Mouse (Mus musculus): ENCODE measurements at regions not wholly inside any gene's neighbourhood (a gene's known extent, or its start where the extent isn't known, plus 50 kb on each side); places are given as distances from the start of the nearest gene placed in this dataset.

DNA sequence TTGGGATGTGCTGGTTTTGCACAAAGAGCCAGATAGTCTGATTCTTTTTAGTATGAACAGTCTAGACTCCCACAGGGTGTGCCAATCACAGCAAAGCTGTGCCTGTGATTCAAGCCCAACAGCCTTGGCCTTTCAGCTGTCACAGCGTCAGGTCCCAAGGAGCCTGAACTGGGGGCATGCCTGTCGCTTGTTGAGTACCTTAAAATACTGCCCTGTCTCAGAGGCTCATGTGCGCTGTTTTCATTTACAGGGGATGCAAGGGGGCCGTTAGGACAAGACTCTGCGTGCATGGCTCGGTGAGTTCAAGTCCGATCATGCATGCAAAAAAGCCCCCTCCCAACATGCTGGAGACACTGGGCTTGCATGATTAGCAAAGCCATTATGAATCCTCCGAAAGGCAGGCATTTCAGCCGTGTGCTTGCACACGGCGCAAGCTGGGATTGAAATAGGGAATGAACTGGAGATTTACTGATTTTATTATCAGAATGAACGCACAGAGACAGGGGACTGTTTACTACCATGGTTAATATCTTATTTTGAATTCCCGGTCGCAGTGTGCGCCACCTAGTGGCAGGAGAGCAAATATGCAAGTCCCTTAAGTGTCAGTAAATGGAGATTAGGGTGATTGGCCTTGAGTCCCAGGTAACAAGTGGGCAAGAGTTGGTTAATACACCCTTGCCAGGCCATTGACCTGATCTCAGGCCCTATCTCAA is 332.8 kb upstream of the Camk1g start:
- H3K9ac ChIP-seq (ENCODE audit: low read depth, low read length): no peak overlapping the region
- H3K27ac ChIP-seq (replicated peaks; ENCODE audit: low read depth, low read length): no peak overlapping the region
- no peaks in the 10 kb centered on the region for H3K36me3 ChIP-seq (ENCODE audit: control insufficient read depth, insufficient read depth, low read length)
- H3K4me3 ChIP-seq (ENCODE audit: low read depth, low read length): peak overlapping the region; percentile 5; the same call in 1 of the 2 replicates
- H3K9me3 ChIP-seq (ENCODE audit: control insufficient read depth, low read length): no peaks in the 10 kb centered on the region
- H3K4me1 ChIP-seq (ENCODE audit: control insufficient read depth, insufficient read depth, low read length): no peaks in the 10 kb centered on the region
- H3K4me2 ChIP-seq (ENCODE audit: low read depth, low read length): peak overlapping the region; percentile 46
- ATAC-seq (ENCODE audit: low read depth): no peak
- WGBS: 29% methylated on average over 15 of the region's 15 CpGs
- H3K27me3 ChIP-seq (replicated peaks; ENCODE audit: control insufficient read depth, insufficient read depth, low read length): no peaks in the 10 kb centered on the region
- peak; percentile 64 for DNase-seq (ENCODE audit: low spot score)

DNA sequence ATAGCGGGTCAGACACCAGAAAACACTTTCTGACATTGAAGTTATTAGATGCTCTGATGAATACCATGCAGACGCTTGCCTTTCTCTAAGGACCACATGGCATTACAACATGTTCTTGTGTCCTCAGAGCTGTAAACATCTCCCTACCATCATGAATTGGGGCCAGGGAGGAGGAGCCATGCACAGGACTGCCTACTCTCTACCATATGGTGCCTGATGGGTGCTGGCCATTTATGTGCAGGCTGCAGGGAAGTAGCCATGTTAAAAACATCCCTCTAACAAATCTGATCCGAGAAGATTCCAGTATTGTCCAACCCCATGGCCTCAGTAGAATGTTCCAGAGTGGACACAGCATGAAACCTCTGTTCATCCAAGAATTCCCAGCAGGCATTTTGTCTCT is 330.1 kb upstream of the Camk1g start:
- Histone ChIP-seq H3K4me1 (ENCODE audit: control insufficient read depth, insufficient read depth, low read length) (no peaks in the 10 kb centered on the region), H3K9ac (ENCODE audit: low read depth, low read length) (no peak overlapping the region), H3K4me3 (ENCODE audit: low read depth, low read length) (no peak overlapping the region), H3K9me3 (ENCODE audit: control insufficient read depth, low read length) (no peaks in the 10 kb centered on the region), H3K27ac (replicated peaks; ENCODE audit: low read depth, low read length) (no peak overlapping the region), H3K36me3 (ENCODE audit: control insufficient read depth, insufficient read depth, low read length) (no peaks in the 10 kb centered on the region), H3K4me2 (ENCODE audit: low read depth, low read length) (no peak overlapping the region), H3K27me3 (replicated peaks; ENCODE audit: control insufficient read depth, insufficient read depth, low read length) (no peaks in the 10 kb centered on the region)
- ATAC-seq (ENCODE audit: low read depth) (no peak), DNase-seq (ENCODE audit: low spot score) (no peak)
- WGBS: 76% methylated on average over 3 of the region's 3 CpGs

DNA sequence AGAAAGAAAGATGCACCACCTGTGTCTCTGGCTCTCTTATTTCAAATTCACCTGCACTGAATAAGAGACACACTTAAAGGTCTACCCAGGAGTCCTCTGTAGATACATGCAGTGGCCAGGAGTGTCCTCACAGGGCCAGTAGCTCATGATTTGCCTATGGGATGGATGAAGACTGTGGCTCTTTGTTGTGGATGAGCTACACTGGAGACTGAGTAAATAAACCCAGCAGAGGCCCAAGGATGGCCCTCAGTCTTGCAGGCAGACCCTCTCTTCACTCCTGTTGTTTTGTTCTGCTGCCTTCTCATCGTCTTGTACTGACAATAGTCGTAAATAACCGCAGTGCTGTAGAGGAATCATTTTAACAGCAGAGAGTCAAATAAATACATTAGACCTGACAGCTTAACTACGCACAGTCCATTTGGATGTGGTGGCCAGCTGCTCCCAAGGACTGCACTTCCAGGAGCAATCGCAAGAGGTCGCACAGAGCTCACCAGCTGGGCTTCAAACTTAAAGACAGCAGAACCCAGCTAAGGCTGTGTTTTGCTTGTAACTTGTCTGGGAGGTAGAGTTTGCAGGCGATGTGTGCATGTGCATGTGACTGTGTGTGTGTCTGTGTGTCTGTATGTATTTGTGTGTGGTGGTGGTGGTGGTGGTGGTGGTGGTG is 328.6 kb upstream of the Camk1g start:
- Histone ChIP-seq H3K4me2 (ENCODE audit: low read depth, low read length) (no peak overlapping the region), H3K36me3 (ENCODE audit: control insufficient read depth, insufficient read depth, low read length) (no peaks in the 10 kb centered on the region), H3K9me3 (ENCODE audit: control insufficient read depth, low read length) (0 out of 2 replicates have a peak, but pooled peaks cover 5% of the 10 kb centered on the region), H3K9ac (ENCODE audit: low read depth, low read length) (no peak overlapping the region), H3K27ac (replicated peaks; ENCODE audit: low read depth, low read length) (no peak overlapping the region), H3K4me1 (ENCODE audit: control insufficient read depth, insufficient read depth, low read length) (no peaks in the 10 kb centered on the region), H3K27me3 (replicated peaks; ENCODE audit: control insufficient read depth, insufficient read depth, low read length) (no peaks in the 10 kb centered on the region), H3K4me3 (ENCODE audit: low read depth, low read length) (no peak overlapping the region)
- ATAC-seq (ENCODE audit: low read depth) (peak; percentile 61), DNase-seq (ENCODE audit: low spot score) (peak; percentile 83)
- WGBS: 7% methylated on average over 7 of the region's 7 CpGs

DNA sequence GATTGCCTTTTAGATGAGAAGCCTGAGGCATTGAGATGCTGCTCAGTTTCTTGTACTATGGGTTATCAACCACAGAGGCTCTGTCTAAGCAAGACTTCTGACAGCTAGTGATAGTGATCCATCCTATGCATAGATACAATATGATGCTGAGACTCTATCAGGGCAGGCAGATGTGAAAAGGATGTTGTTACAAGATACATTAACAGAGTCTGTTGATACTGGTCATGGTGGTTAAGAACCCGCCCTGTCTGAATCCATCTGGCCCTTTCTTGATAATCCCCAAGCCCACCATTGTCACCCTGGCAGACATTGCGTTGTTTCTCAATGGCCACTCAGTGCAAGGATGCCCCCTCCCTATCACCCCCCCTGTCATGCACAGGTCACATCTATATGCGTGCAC is 327.8 kb upstream of the Camk1g start:
- DNase-seq (ENCODE audit: low spot score) (no peak), ATAC-seq (ENCODE audit: low read depth) (no peak)
- Histone ChIP-seq H3K4me3 (ENCODE audit: low read depth, low read length) (no peak overlapping the region), H3K4me2 (ENCODE audit: low read depth, low read length) (no peak overlapping the region), H3K4me1 (ENCODE audit: control insufficient read depth, insufficient read depth, low read length) (no peaks in the 10 kb centered on the region), H3K27ac (replicated peaks; ENCODE audit: low read depth, low read length) (no peak overlapping the region), H3K27me3 (replicated peaks; ENCODE audit: control insufficient read depth, insufficient read depth, low read length) (no peaks in the 10 kb centered on the region), H3K9ac (ENCODE audit: low read depth, low read length) (no peak overlapping the region), H3K36me3 (ENCODE audit: control insufficient read depth, insufficient read depth, low read length) (no peaks in the 10 kb centered on the region), H3K9me3 (ENCODE audit: control insufficient read depth, low read length) (0 out of 2 replicates have a peak, but pooled peaks cover 5% of the 10 kb centered on the region)
- WGBS: 89% methylated on average over 3 of the region's 3 CpGs

DNA sequence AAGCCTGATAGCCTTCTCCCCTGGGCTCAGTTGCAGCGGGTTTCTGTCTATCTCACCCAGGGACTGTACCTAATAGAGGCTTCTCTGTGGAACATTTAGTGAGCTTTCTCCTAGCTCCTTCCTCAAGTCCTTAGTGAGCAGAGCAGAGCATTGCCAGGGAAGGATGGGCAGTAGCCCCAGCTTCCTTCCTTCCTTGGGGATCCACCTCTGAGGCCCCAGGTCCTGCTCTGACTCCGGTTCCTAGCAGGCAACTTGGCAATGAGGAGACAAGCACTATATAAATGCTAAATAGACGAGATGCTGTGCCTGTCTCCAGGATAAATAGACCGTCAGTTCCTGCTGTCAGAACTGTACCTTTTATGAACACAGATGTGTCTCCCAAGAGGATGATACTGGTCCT is 326.9 kb upstream of the Camk1g start:
- ATAC-seq (ENCODE audit: low read depth) (no peak), DNase-seq (ENCODE audit: low spot score) (no peak)
- Histone ChIP-seq H3K9me3 (ENCODE audit: control insufficient read depth, low read length) (0 out of 2 replicates have a peak, but pooled peaks cover 5% of the 10 kb centered on the region), H3K9ac (ENCODE audit: low read depth, low read length) (no peak overlapping the region), H3K4me2 (ENCODE audit: low read depth, low read length) (no peak overlapping the region), H3K27ac (replicated peaks; ENCODE audit: low read depth, low read length) (no peak overlapping the region), H3K36me3 (ENCODE audit: control insufficient read depth, insufficient read depth, low read length) (no peaks in the 10 kb centered on the region), H3K4me1 (ENCODE audit: control insufficient read depth, insufficient read depth, low read length) (no peaks in the 10 kb centered on the region), H3K4me3 (ENCODE audit: low read depth, low read length) (no peak overlapping the region), H3K27me3 (replicated peaks; ENCODE audit: control insufficient read depth, insufficient read depth, low read length) (no peaks in the 10 kb centered on the region)
- 61% methylated on average over 4 of the region's 4 CpGs for WGBS

DNA sequence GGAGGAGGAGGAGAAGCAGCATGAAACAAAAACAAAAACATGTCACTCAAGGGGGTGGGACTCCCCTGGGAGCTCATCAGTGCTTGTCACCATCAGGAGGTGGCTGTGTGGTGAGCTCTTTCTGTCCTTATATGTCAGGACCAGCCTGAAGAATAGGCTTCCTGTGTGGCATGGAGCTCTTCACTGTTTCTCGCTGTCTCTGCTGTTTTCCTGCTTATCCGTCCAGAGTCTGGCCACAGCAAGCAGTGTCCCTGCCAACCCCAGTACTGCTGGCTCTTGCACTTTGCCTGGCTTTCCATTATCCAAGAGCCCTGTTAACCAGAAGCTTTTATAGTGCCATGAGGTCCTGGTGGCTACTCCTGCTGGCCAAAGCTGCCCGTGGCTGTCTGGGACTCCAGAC is 322.9 kb upstream of the Camk1g start:
- WGBS: 30% methylated on average over 3 of the region's 3 CpGs
- Histone ChIP-seq H3K36me3 (ENCODE audit: control insufficient read depth, insufficient read depth, low read length) (no peaks in the 10 kb centered on the region), H3K4me1 (ENCODE audit: control insufficient read depth, insufficient read depth, low read length) (no peaks in the 10 kb centered on the region), H3K4me3 (ENCODE audit: low read depth, low read length) (no peak overlapping the region), H3K4me2 (ENCODE audit: low read depth, low read length) (no peak overlapping the region), H3K27ac (replicated peaks; ENCODE audit: low read depth, low read length) (no peak overlapping the region), H3K9me3 (ENCODE audit: control insufficient read depth, low read length) (0 out of 2 replicates have a peak, but pooled peaks cover 5% of the 10 kb centered on the region), H3K27me3 (replicated peaks; ENCODE audit: control insufficient read depth, insufficient read depth, low read length) (no peaks in the 10 kb centered on the region), H3K9ac (ENCODE audit: low read depth, low read length) (no peak overlapping the region)
- ATAC-seq (ENCODE audit: low read depth) (no peak), DNase-seq (ENCODE audit: low spot score) (no peak)

DNA sequence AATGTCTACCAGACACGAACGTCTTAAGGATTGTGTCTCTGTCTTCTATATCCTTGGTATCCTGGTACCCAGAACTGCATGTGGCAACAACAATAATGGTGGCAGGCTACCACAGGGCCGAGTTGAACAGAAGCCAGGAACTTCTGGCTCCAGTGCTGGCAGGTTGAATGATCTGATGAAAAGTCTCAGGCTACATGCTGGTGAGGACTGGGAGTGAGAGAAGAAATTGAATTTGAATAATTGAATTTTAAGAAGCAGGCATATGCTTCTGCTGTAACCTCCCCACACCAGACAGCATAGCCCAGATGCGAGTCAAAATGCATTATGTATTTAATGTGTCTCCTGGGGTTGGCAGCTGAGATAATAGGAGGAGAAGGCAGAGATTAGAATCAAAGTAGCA is 319.5 kb upstream of the Camk1g start:
- Histone ChIP-seq H3K4me2 (ENCODE audit: low read depth, low read length) (no peak overlapping the region), H3K27ac (replicated peaks; ENCODE audit: low read depth, low read length) (no peak overlapping the region), H3K36me3 (ENCODE audit: control insufficient read depth, insufficient read depth, low read length) (no peaks in the 10 kb centered on the region), H3K4me1 (ENCODE audit: control insufficient read depth, insufficient read depth, low read length) (no peaks in the 10 kb centered on the region), H3K9me3 (ENCODE audit: control insufficient read depth, low read length) (no peaks in the 10 kb centered on the region), H3K27me3 (replicated peaks; ENCODE audit: control insufficient read depth, insufficient read depth, low read length) (no peaks in the 10 kb centered on the region), H3K4me3 (ENCODE audit: low read depth, low read length) (no peak overlapping the region), H3K9ac (ENCODE audit: low read depth, low read length) (no peak overlapping the region)
- no peak for DNase-seq (ENCODE audit: low spot score)
- ATAC-seq (ENCODE audit: low read depth): no peak
- WGBS: 41% methylated on average over 4 of the region's 4 CpGs

DNA sequence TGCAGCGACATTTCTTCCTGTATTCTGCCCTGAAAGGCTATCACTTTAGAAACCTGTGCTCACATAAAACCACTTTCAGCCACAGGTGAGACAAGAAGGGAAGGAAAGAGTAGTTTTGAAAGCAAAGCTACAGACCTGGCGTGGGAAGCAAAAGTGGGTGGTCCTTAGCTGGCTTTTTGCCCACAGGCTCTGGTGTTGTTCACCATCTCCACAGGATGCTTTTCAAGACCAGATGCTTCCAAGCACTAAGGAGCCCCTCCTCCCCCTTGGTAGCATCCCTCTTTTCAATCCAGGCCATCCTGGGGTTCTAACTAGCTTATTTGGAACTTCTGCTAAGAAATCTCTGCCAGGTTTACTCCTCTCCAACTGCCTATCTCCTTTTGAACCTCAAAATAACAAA is 312.8 kb upstream of the Camk1g start:
- H3K27me3 ChIP-seq (replicated peaks; ENCODE audit: control insufficient read depth, insufficient read depth, low read length): no peaks in the 10 kb centered on the region; the same call in 1 of the 2 replicates
- H3K4me2 ChIP-seq (ENCODE audit: low read depth, low read length): no peak overlapping the region
- DNase-seq (ENCODE audit: low spot score) (no peak), ATAC-seq (ENCODE audit: low read depth) (no peak)
- no peaks in the 10 kb centered on the region for H3K4me1 ChIP-seq (ENCODE audit: control insufficient read depth, insufficient read depth, low read length)
- no peak overlapping the region for H3K9ac ChIP-seq (ENCODE audit: low read depth, low read length)
- no peak overlapping the region for H3K4me3 ChIP-seq (ENCODE audit: low read depth, low read length)
- H3K36me3 ChIP-seq (ENCODE audit: control insufficient read depth, insufficient read depth, low read length): no peaks in the 10 kb centered on the region
- H3K27ac ChIP-seq (replicated peaks; ENCODE audit: low read depth, low read length): no peak overlapping the region
- 59% methylated on average over 2 of the region's 2 CpGs for WGBS
- no peaks in the 10 kb centered on the region for H3K9me3 ChIP-seq (ENCODE audit: control insufficient read depth, low read length)

DNA sequence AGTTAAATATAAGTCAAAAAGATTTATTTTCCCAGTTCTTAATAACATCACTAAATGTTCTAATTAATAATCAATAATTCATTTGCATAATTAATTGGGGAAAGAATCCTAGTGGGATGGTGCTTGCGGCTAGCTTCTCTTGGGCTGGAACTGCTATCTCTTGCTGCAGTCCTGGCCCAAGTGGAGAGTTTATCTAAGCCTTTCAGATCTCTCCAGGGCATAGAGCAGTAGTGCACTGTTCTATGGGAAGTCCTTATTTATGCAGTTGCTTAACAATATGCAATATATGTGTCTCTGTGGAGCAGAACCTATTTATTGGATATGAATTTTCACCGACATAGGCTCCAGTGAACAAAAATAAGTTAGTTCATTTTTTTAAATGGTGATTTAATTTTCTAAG is 308.4 kb upstream of the Camk1g start:
- no peaks in the 10 kb centered on the region for H3K4me1 ChIP-seq (ENCODE audit: control insufficient read depth, insufficient read depth, low read length)
- no peaks in the 10 kb centered on the region; the same call in 1 of the 2 replicates for H3K27me3 ChIP-seq (replicated peaks; ENCODE audit: control insufficient read depth, insufficient read depth, low read length)
- no peak overlapping the region for H3K9ac ChIP-seq (ENCODE audit: low read depth, low read length)
- no peak overlapping the region for H3K27ac ChIP-seq (replicated peaks; ENCODE audit: low read depth, low read length)
- H3K4me2 ChIP-seq (ENCODE audit: low read depth, low read length): no peak overlapping the region
- no peak for DNase-seq (ENCODE audit: low spot score)
- no peaks in the 10 kb centered on the region for H3K9me3 ChIP-seq (ENCODE audit: control insufficient read depth, low read length)
- no peaks in the 10 kb centered on the region for H3K36me3 ChIP-seq (ENCODE audit: control insufficient read depth, insufficient read depth, low read length)
- 90% methylated on average over 2 of the region's 2 CpGs for WGBS
- H3K4me3 ChIP-seq (ENCODE audit: low read depth, low read length): no peak overlapping the region
- no peak for ATAC-seq (ENCODE audit: low read depth)
